Mouse (Mus musculus) limb, embryonic 13.5 days (tissue): Measurements from ENCODE around the gene Slc23a2. TPM values are rescaled to one million over a fixed set of nuclear protein-coding genes. Genes with fewer than 3 reads are reported as not detected.

Source experiments
- ATAC-seq: fragments of 200-750 bp; cut with Nextera tagmentation; 2 replicates; pipeline ENCODE4 v1.8.0; 2017; ENCODE audit warnings: low read depth, moderate number of reproducible peaks, moderate TSS enrichment; ENCODE audit not compliant: low FRiP score
- H3K27ac ChIP-seq: fragments of 300-500 bp; sonication (generic); 2 replicates; pipeline ENCODE4 v1.5.1; 2015; ENCODE audit warnings: inconsistent platforms, mild to moderate bottlenecking, moderate library complexity
- H3K27me3 ChIP-seq: fragments of 300-500 bp; sonication (generic); 2 replicates; pipeline ENCODE4 v1.6.1; 2015; ENCODE audit warnings: mild to moderate bottlenecking, inconsistent platforms
- H3K36me3 ChIP-seq: fragments of 300-500 bp; sonication (generic); 2 replicates; pipeline ENCODE4 v1.6.1; 2015; ENCODE audit warnings: inconsistent platforms, mild to moderate bottlenecking, moderate library complexity
- H3K4me1 ChIP-seq: fragments of 300-500 bp; sonication (generic); 2 replicates; pipeline ENCODE4 v1.6.1; 2015; ENCODE audit warnings: inconsistent platforms
- H3K4me2 ChIP-seq: fragments of 300-500 bp; sonication (generic); replicated peaks from 2 replicates; pipeline ENCODE4 v1.6.1; 2015; ENCODE audit warnings: inconsistent platforms, mild to moderate bottlenecking, moderate library complexity
- H3K4me3 ChIP-seq: fragments of 300-500 bp; sonication (generic); 2 replicates; pipeline ENCODE4 v1.5.1; 2015; ENCODE audit warnings: moderate library complexity, mild to moderate bottlenecking, inconsistent platforms
- H3K9ac ChIP-seq: fragments of 300-500 bp; sonication (generic); 2 replicates; pipeline ENCODE4 v1.6.1; 2015; ENCODE audit warnings: mild to moderate bottlenecking, inconsistent platforms
- H3K9me3 ChIP-seq: fragments of 300-500 bp; sonication (generic); 2 replicates; pipeline ENCODE4 v1.6.1; 2016; ENCODE audit warnings: inconsistent platforms
- WGBS: fragments of 180-500 bp; shearing (Covaris S2); methylation state at CpG from one replicate; pipeline ENCODE4 v1.1.7; 2015; 5-methylcytosine and 5-hydroxymethylcytosine counted together
- polyA plus RNA-seq: library from polyadenylated mRNA; unstranded; fragments of >200 nt; fragmentation: Nextera tagmentation; extraction: Ambion mirVana; gene quantifications from 2 replicates; pipeline ENCODE4 v1.2.1, GENCODE M21; 2015

The Slc23a2 gene
- polyA plus RNA-seq, 1 experiment from 2014 or later: 12.7 TPM

- H3K9ac ChIP-seq: no peak overlapping the region
- 65% methylated on average over 18 of the region's 18 CpGs for WGBS
- 0 out of 2 replicates have a peak, but pooled peaks cover 5% of the 10 kb centered on the region for H3K27me3 ChIP-seq
- H3K27ac ChIP-seq: peak overlapping the region; percentile 59
- no peak overlapping the region for H3K4me3 ChIP-seq
- H3K4me1 ChIP-seq: peaks cover 57% of the 10 kb centered on the region
- no peaks in the 10 kb centered on the region for H3K9me3 ChIP-seq
- ATAC-seq: peak; percentile 76; the same call in 1 of the 2 replicates
- H3K4me2 ChIP-seq: no peak overlapping the region
- H3K36me3 ChIP-seq: no peaks in the 10 kb centered on the region
Measured at GRCm38 (mm10) chr2:132006561-132007474, 138.1 kb downstream of the Slc23a2 start.

GRCm38 (mm10) chr2:132005445-132005844 lies 139.5 kb downstream of the Slc23a2 start:
- 0 out of 2 replicates have a peak, but pooled peaks cover 5% of the 10 kb centered on the region for H3K27me3 ChIP-seq
- H3K36me3 ChIP-seq: no peaks in the 10 kb centered on the region
- H3K4me2 ChIP-seq: no peak overlapping the region
- WGBS: 71% methylated on average over 4 of the region's 4 CpGs
- H3K9ac ChIP-seq: no peak overlapping the region
- H3K9me3 ChIP-seq: no peaks in the 10 kb centered on the region
- no peak for ATAC-seq
- H3K4me3 ChIP-seq: no peak overlapping the region
- H3K27ac ChIP-seq: peak overlapping the region; percentile 53; the same call in 1 of the 2 replicates
- H3K4me1 ChIP-seq: peaks cover 58% of the 10 kb centered on the region

- H3K4me3 ChIP-seq: no peak overlapping the region
- H3K27ac ChIP-seq: peak overlapping the region; percentile 53; the same call in 1 of the 2 replicates
- H3K9me3 ChIP-seq: no peaks in the 10 kb centered on the region
- 0 out of 2 replicates have a peak, but pooled peaks cover 5% of the 10 kb centered on the region for H3K27me3 ChIP-seq
- no peak overlapping the region for H3K4me2 ChIP-seq
- peaks cover 58% of the 10 kb centered on the region for H3K4me1 ChIP-seq
- 53% methylated on average over 9 of the region's 9 CpGs for whole genome bisulfite sequencing
- H3K9ac ChIP-seq: no peak overlapping the region
- no peaks in the 10 kb centered on the region; the same call in 1 of the 2 replicates for H3K36me3 ChIP-seq
- no peak for ATAC-seq
Measured at GRCm38 (mm10) chr2:132004495-132005136, 140.3 kb downstream of the Slc23a2 start.

- WGBS: 74% methylated on average over 5 of the region's 5 CpGs
- H3K27ac ChIP-seq: no peak overlapping the region
- peaks cover 55% of the 10 kb centered on the region for H3K4me1 ChIP-seq
- ATAC-seq: no peak
- H3K4me3 ChIP-seq: no peak overlapping the region
- no peaks in the 10 kb centered on the region; the same call in 1 of the 2 replicates for H3K36me3 ChIP-seq
- 0 out of 2 replicates have a peak, but pooled peaks cover 5% of the 10 kb centered on the region for H3K27me3 ChIP-seq
- no peaks in the 10 kb centered on the region for H3K9me3 ChIP-seq
- no peak overlapping the region for H3K9ac ChIP-seq
- no peak overlapping the region for H3K4me2 ChIP-seq
Measured at GRCm38 (mm10) chr2:132003916-132004315, 141.0 kb downstream of the Slc23a2 start.

Other genes with a start within 250 kb of the Slc23a2 start
- 53.3 and 56.0 TPM in 2 replicates for gene Prnp, start 235.2 kb downstream of the Slc23a2 start, polyA plus RNA-seq
- not detected in 2 replicates for gene Prn, start 235.2 kb downstream of the Slc23a2 start, polyA plus RNA-seq
- gene Prnd, start 194.2 kb downstream of the Slc23a2 start, polyA plus RNA-seq: 36.8 and 42.1 TPM in 2 replicates
- 7.0 and 9.5 TPM in 2 replicates for gene Rassf2, start 114.8 kb downstream of the Slc23a2 start, polyA plus RNA-seq
- gene Tmem230, start 102.7 kb upstream of the Slc23a2 start, polyA plus RNA-seq: 57.9 and 59.5 TPM in 2 replicates
- gene Pcna, start 108.2 kb upstream of the Slc23a2 start, polyA plus RNA-seq: 252 and 263 TPM in 2 replicates
- gene Cds2, start 118.0 kb upstream of the Slc23a2 start, polyA plus RNA-seq: 24.1 and 25.4 TPM in 2 replicates
- gene Prokr2, start 240.3 kb upstream of the Slc23a2 start, polyA plus RNA-seq: 2.1 and 2.7 TPM in 2 replicates